Mouse (Mus musculus) hindbrain, embryonic 14.5 days (tissue): ENCODE data around the gene Myh14. TPM values are rescaled to one million over a fixed set of nuclear protein-coding genes. Genes with fewer than 3 reads are reported as not detected.

Experiments
- ATAC-seq: fragments of 200-750 bp; cut with Nextera tagmentation; 2 replicates; pipeline ENCODE4 v1.8.0; 2017; ENCODE audit warnings: moderate number of reproducible peaks, mild to moderate bottlenecking, moderate TSS enrichment, moderate library complexity; ENCODE audit not compliant: low FRiP score
- DNase-seq: peaks from one replicate; pipeline ENCODE4 v3.0.0-alpha.2; 2015; ENCODE audit warnings: low spot score
- H3K27ac ChIP-seq: fragments of 300-500 bp; sonication (generic); 2 replicates; pipeline ENCODE4 v1.5.1; 2014; ENCODE audit warnings: mild to moderate bottlenecking, moderate library complexity
- H3K27me3 ChIP-seq: fragments of 300-500 bp; sonication (generic); 2 replicates; pipeline ENCODE4 v1.6.1; 2014; ENCODE audit warnings: mild to moderate bottlenecking, low read length, mixed read lengths; ENCODE audit not compliant: control insufficient read depth, insufficient read depth
- H3K36me3 ChIP-seq: fragments of 300-500 bp; sonication (generic); replicated peaks from 2 replicates; pipeline ENCODE4 v1.6.1; 2014; ENCODE audit not compliant: control insufficient read depth, insufficient read depth
- H3K4me1 ChIP-seq: fragments of 300-500 bp; sonication (generic); replicated peaks from 2 replicates; pipeline ENCODE4 v1.6.1; 2014; ENCODE audit warnings: antibody characterized with exemption, low read length, mixed read lengths; ENCODE audit not compliant: control insufficient read depth, insufficient read depth
- H3K4me2 ChIP-seq: fragments of 300-500 bp; sonication (generic); replicated peaks from 2 replicates; pipeline ENCODE4 v1.6.1; 2014; ENCODE audit warnings: mild to moderate bottlenecking, moderate library complexity
- H3K4me3 ChIP-seq: fragments of 300-500 bp; sonication (generic); replicated peaks from 2 replicates; pipeline ENCODE4 v1.5.1; 2014; ENCODE audit warnings: mild to moderate bottlenecking, low read length
- H3K9ac ChIP-seq: fragments of 300-500 bp; sonication (generic); 2 replicates; pipeline ENCODE4 v1.6.1; 2014
- H3K9me3 ChIP-seq: fragments of 300-500 bp; sonication (generic); 2 replicates; pipeline ENCODE4 v1.6.1; 2016; ENCODE audit warnings: low read length; ENCODE audit not compliant: control insufficient read depth
- WGBS: fragments of 180-500 bp; shearing (Covaris S2); extraction: QIAGEN DNeasy Blood & Tissue Kit; methylation state at CpG from one replicate; pipeline ENCODE4 v1.1.7; 2014; 5-methylcytosine and 5-hydroxymethylcytosine counted together
- polyA plus RNA-seq: library from polyadenylated mRNA; unstranded; fragments of >200 nt; fragmentation: Nextera tagmentation; extraction: Ambion mirVana; gene quantifications from 2 replicates; pipeline ENCODE4 v1.2.1, GENCODE M21; 2014

The Myh14 gene
- polyA plus RNA-seq, 1 experiment from 2014 or later = 4.2 TPM

GRCm38 (mm10) chr7:44630437-44630836, 40.2 kb downstream of the Myh14 start:
- no peak overlapping the region for H3K27ac ChIP-seq
- H3K4me2 ChIP-seq = no peak overlapping the region
- H3K27me3 ChIP-seq = no peaks in the 10 kb centered on the region
- no peak for ATAC-seq
- no peak overlapping the region for H3K9ac ChIP-seq
- DNase-seq = no peak
- no peaks in the 10 kb centered on the region for H3K4me1 ChIP-seq
- H3K9me3 ChIP-seq = no peaks in the 10 kb centered on the region
- WGBS = 87% methylated on average over 13 of the region's 13 CpGs
- H3K36me3 ChIP-seq = no peaks in the 10 kb centered on the region
- H3K4me3 ChIP-seq = no peak overlapping the region

GRCm38 (mm10) chr7:44628402-44629034, 42.1 kb downstream of the Myh14 start:
- DNase-seq = no peak
- H3K36me3 ChIP-seq = no peaks in the 10 kb centered on the region
- H3K4me3 ChIP-seq = no peak overlapping the region
- H3K4me1 ChIP-seq = no peaks in the 10 kb centered on the region
- H3K4me2 ChIP-seq = no peak overlapping the region
- no peaks in the 10 kb centered on the region for H3K9me3 ChIP-seq
- no peak for ATAC-seq
- WGBS = 82% methylated on average over 15 of the region's 15 CpGs
- H3K27me3 ChIP-seq = no peaks in the 10 kb centered on the region
- H3K27ac ChIP-seq = no peak overlapping the region
- H3K9ac ChIP-seq = no peak overlapping the region

- Histone ChIP-seq H3K36me3 (no peaks in the 10 kb centered on the region), H3K27ac (no peak overlapping the region), H3K4me3 (no peak overlapping the region), H3K4me2 (no peak overlapping the region), H3K4me1 (no peaks in the 10 kb centered on the region), H3K27me3 (no peaks in the 10 kb centered on the region), H3K9ac (no peak overlapping the region), H3K9me3 (no peaks in the 10 kb centered on the region)
- DNase-seq = no peak
- WGBS = 82% methylated on average over 11 of the region's 13 CpGs
- ATAC-seq = no peak
These were observed 43.7 kb downstream of the Myh14 start for GRCm38 (mm10) chr7:44626966-44627365.

GRCm38 (mm10) chr7:44626068-44626385, 44.6 kb downstream of the Myh14 start:
- no peak overlapping the region for H3K4me3 ChIP-seq
- DNase-seq (no peak), ATAC-seq (no peak)
- no peaks in the 10 kb centered on the region for H3K4me1 ChIP-seq
- no peak overlapping the region for H3K4me2 ChIP-seq
- no peak overlapping the region for H3K27ac ChIP-seq
- no peaks in the 10 kb centered on the region for H3K9me3 ChIP-seq
- 80% methylated on average over 1 of the region's 1 CpGs for WGBS
- H3K9ac ChIP-seq = no peak overlapping the region
- no peaks in the 10 kb centered on the region for H3K36me3 ChIP-seq
- no peaks in the 10 kb centered on the region for H3K27me3 ChIP-seq

GRCm38 (mm10) chr7:44625241-44626067, 45.2 kb downstream of the Myh14 start:
- no peak overlapping the region for H3K27ac ChIP-seq
- WGBS = 87% methylated on average over 13 of the region's 13 CpGs
- no peak overlapping the region for H3K9ac ChIP-seq
- no peak overlapping the region for H3K4me2 ChIP-seq
- no peaks in the 10 kb centered on the region for H3K9me3 ChIP-seq
- H3K4me3 ChIP-seq = no peak overlapping the region
- H3K4me1 ChIP-seq = no peaks in the 10 kb centered on the region
- DNase-seq (no peak), ATAC-seq (no peak)
- H3K27me3 ChIP-seq = no peaks in the 10 kb centered on the region
- H3K36me3 ChIP-seq = no peaks in the 10 kb centered on the region

- 61% methylated on average over 14 of the region's 14 CpGs for whole genome bisulfite sequencing
- H3K27ac ChIP-seq = no peak overlapping the region
- DNase-seq (no peak), ATAC-seq (no peak)
- no peaks in the 10 kb centered on the region for H3K27me3 ChIP-seq
- no peaks in the 10 kb centered on the region for H3K9me3 ChIP-seq
- no peaks in the 10 kb centered on the region for H3K4me1 ChIP-seq
- no peak overlapping the region for H3K9ac ChIP-seq
- H3K4me3 ChIP-seq = no peak overlapping the region
- H3K36me3 ChIP-seq = no peaks in the 10 kb centered on the region
- H3K4me2 ChIP-seq = no peak overlapping the region
These were observed 45.8 kb downstream of the Myh14 start for GRCm38 (mm10) chr7:44624828-44625227.

- Histone ChIP-seq H3K4me3 (no peak overlapping the region), H3K36me3 (no peaks in the 10 kb centered on the region), H3K27ac (no peak overlapping the region), H3K9ac (no peak overlapping the region), H3K4me2 (no peak overlapping the region), H3K4me1 (no peaks in the 10 kb centered on the region), H3K27me3 (no peaks in the 10 kb centered on the region), H3K9me3 (no peaks in the 10 kb centered on the region)
- no peak for ATAC-seq
- DNase-seq = no peak
- WGBS = 79% methylated on average over 3 of the region's 3 CpGs
These were observed 46.2 kb downstream of the Myh14 start for GRCm38 (mm10) chr7:44624543-44624826.

GRCm38 (mm10) chr7:44623714-44624542, 46.7 kb downstream of the Myh14 start:
- Histone ChIP-seq H3K4me3 (no peak overlapping the region), H3K9ac (no peak overlapping the region), H3K27me3 (no peaks in the 10 kb centered on the region), H3K4me2 (no peak overlapping the region), H3K9me3 (no peaks in the 10 kb centered on the region), H3K4me1 (no peaks in the 10 kb centered on the region), H3K27ac (no peak overlapping the region), H3K36me3 (no peaks in the 10 kb centered on the region)
- 30% methylated on average over 18 of the region's 18 CpGs for WGBS
- no peak; the same call in 1 of the 2 replicates for ATAC-seq
- DNase-seq = no peak

GRCm38 (mm10) chr7:44617059-44617458, 53.6 kb downstream of the Myh14 start:
- 89% methylated on average over 3 of the region's 3 CpGs for WGBS

More at GRCm38 (mm10) chr7:44617059-44617458, 53.6 kb downstream of the Myh14 start:
- ATAC-seq = no peak
- DNase-seq = no peak
- Histone ChIP-seq H3K4me2 (no peak overlapping the region), H3K9ac (no peak overlapping the region), H3K27ac (no peak overlapping the region), H3K4me3 (no peak overlapping the region), H3K27me3 (peaks cover 19% of the 10 kb centered on the region), H3K4me1 (0 out of 2 replicates have a peak, but pooled peaks cover 5% of the 10 kb centered on the region), H3K36me3 (no peaks in the 10 kb centered on the region), H3K9me3 (no peaks in the 10 kb centered on the region)
